Mouse (Mus musculus) heart, postnatal 0 days (tissue): ENCODE measurements at regions not wholly inside any gene's neighbourhood (a gene's known extent, or its start where the extent isn't known, plus 50 kb on each side); places are given as distances from the start of the nearest gene placed in this dataset.

Experiments used
- CTCF ChIP-seq: IDR thresholded peaks from 2 replicates; pipeline ENCODE4 v1.5.1; 2016; ENCODE audit warnings: antibody characterized with exemption, control low read depth, low read depth
- EP300 ChIP-seq: IDR thresholded peaks from 2 replicates; pipeline ENCODE4 v1.6.1; 2016; ENCODE audit warnings: antibody characterized with exemption, low read depth

DNA sequence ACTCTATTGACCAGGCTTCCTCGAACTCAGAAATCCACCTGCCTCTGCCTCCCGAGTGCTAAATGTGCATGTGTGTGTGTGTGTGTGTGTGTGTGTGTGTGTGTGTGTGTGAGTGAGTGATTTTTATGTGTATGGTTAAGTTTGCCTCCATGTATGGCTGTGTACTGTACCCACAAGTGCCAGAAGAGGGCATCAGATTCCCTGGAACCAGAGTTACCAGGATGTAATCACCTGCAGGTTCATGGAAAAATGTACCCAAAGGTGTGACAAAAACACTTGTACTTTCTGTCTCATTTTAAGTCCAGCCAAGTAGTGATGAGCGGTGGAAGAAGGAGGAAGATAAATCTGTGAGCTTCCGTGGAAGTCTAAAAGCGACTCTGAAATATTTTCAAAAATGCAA lies 68.2 kb upstream of the Cachd1 start:
- no peak for TF ChIP-seq CTCF
- no peak for TF ChIP-seq EP300
